8 mouse cellular contexts compared by ENCODE assay signal in genomic region chr4:97920287-97921079, GRCm38 (mm10).
DNase-seq lines count a peak whose midpoint lies in the region; ATAC-seq and TF ChIP-seq lines count a peak whose summit lies in the region.

No protein-coding gene starts in this region.

- no peak for ATAC-seq in forebrain, embryonic 14.5 days
- no peak for ATAC-seq in hindbrain, embryonic 11.5 days (ENCODE audit: low FRiP score)
- ATAC-seq in liver, postnatal 0 days = no peak
- no peak for ATAC-seq in CD4-positive, CD25-positive, alpha-beta regulatory T cell, adult 4 months

- H3K9me3 ChIP-seq in forebrain, embryonic 14.5 days (replicated peaks; ENCODE audit: control insufficient read depth, low read length) = no peaks in the 10 kb centered on the region
- H3K9me3 ChIP-seq in hindbrain, embryonic 11.5 days (ENCODE audit: control insufficient read depth, low read length) = no peaks in the 10 kb centered on the region
- no peaks in the 10 kb centered on the region for H3K9me3 ChIP-seq in liver, postnatal 0 days (ENCODE audit: low read length)

- DNase-seq in layer of hippocampus, adult 2 months (ENCODE audit: low spot score in 2 of 2) = no peak
- DNase-seq in layer of hippocampus, adult 9-11 months = no peak
- no peak for DNase-seq in forebrain, embryonic 14.5 days (ENCODE audit: low spot score)
- no peak for DNase-seq in hindbrain, embryonic 11.5 days (ENCODE audit: low spot score)
- peak; percentile 28 for DNase-seq in liver, postnatal 0 days
- no peak for DNase-seq in right cerebral cortex, postnatal 14 days

- H3K36me3 ChIP-seq in forebrain, embryonic 14.5 days (ENCODE audit: control insufficient read depth, insufficient read depth, low read length) = no peaks in the 10 kb centered on the region
- no peaks in the 10 kb centered on the region for H3K36me3 ChIP-seq in hindbrain, embryonic 11.5 days (ENCODE audit: control insufficient read depth, insufficient read depth, low read length)
- no peaks in the 10 kb centered on the region for H3K36me3 ChIP-seq in liver, postnatal 0 days (replicated peaks; ENCODE audit: insufficient read depth, low read length)

- TF ChIP-seq POLR2A in bone marrow, adult 2 months (IDR thresholded peaks at IDR 0.05; ENCODE audit: borderline replicate concordance, control insufficient read depth, low read depth, low read length) = no peak

- no peak overlapping the region for H3K9ac ChIP-seq in forebrain, embryonic 14.5 days (ENCODE audit: low read length)
- no peak overlapping the region for H3K9ac ChIP-seq in hindbrain, embryonic 11.5 days (ENCODE audit: low read depth, low read length)
- peak overlapping the region; percentile 53 for H3K9ac ChIP-seq in liver, postnatal 0 days (replicated peaks)

- peak overlapping the region; percentile 88 for H3K27ac ChIP-seq in layer of hippocampus, adult 2 months
- H3K27ac ChIP-seq in bone marrow, adult 2 months (ENCODE audit: control insufficient read depth, insufficient read depth, low read depth, low read length, poor library complexity) = no peak overlapping the region; the same call in 1 of the 2 replicates
- H3K27ac ChIP-seq in forebrain, embryonic 14.5 days (ENCODE audit: low read depth, low read length) = peak overlapping the region; percentile 35; the same call in 1 of the 2 replicates
- H3K27ac ChIP-seq in hindbrain, embryonic 11.5 days (ENCODE audit: low read depth, low read length) = peak overlapping the region; percentile 56
- H3K27ac ChIP-seq in liver, postnatal 0 days (ENCODE audit: low read depth) = peak overlapping the region; percentile 76

- peak overlapping the region; percentile 39 for H3K4me3 ChIP-seq in layer of hippocampus, adult 2 months
- H3K4me3 ChIP-seq in bone marrow, adult 2 months (replicated peaks; ENCODE audit: control insufficient read depth, low read depth, low read length) = peak overlapping the region; percentile 66
- no peak overlapping the region for H3K4me3 ChIP-seq in forebrain, embryonic 14.5 days (ENCODE audit: low read depth, low read length)
- no peak overlapping the region for H3K4me3 ChIP-seq in hindbrain, embryonic 11.5 days (ENCODE audit: low read depth, low read length)
- peak overlapping the region; percentile 24; the same call in 1 of the 2 replicates for H3K4me3 ChIP-seq in liver, postnatal 0 days (ENCODE audit: low read depth, low read length)

- no peaks in the 10 kb centered on the region; the same call in 1 of the 2 replicates for H3K4me1 ChIP-seq in bone marrow, adult 2 months (ENCODE audit: control insufficient read depth, insufficient read depth, low read length)
- peaks cover 52% of the 10 kb centered on the region for H3K4me1 ChIP-seq in forebrain, embryonic 14.5 days (ENCODE audit: control insufficient read depth, insufficient read depth, low read length)
- no peaks in the 10 kb centered on the region for H3K4me1 ChIP-seq in hindbrain, embryonic 11.5 days (replicated peaks; ENCODE audit: control insufficient read depth, insufficient read depth, low read length)
- peaks cover 24% of the 10 kb centered on the region for H3K4me1 ChIP-seq in liver, postnatal 0 days (ENCODE audit: insufficient read depth)

- H3K4me2 ChIP-seq in forebrain, embryonic 14.5 days (ENCODE audit: low read length) = no peak overlapping the region
- no peak overlapping the region for H3K4me2 ChIP-seq in hindbrain, embryonic 11.5 days (replicated peaks; ENCODE audit: low read depth, low read length)
- H3K4me2 ChIP-seq in liver, postnatal 0 days (ENCODE audit: low read depth, low read length) = peak overlapping the region; percentile 68

- no peaks in the 10 kb centered on the region for H3K27me3 ChIP-seq in forebrain, embryonic 14.5 days (replicated peaks; ENCODE audit: control insufficient read depth, insufficient read depth, low read length)
- H3K27me3 ChIP-seq in hindbrain, embryonic 11.5 days (ENCODE audit: control insufficient read depth, insufficient read depth, low read length) = no peaks in the 10 kb centered on the region
- H3K27me3 ChIP-seq in liver, postnatal 0 days (ENCODE audit: insufficient read depth, low read length) = no peaks in the 10 kb centered on the region

- no peak for TF ChIP-seq EP300 in liver, postnatal 0 days (IDR thresholded peaks at IDR 0.05; ENCODE audit: low read depth)

- no peak for TF ChIP-seq CTCF in layer of hippocampus, adult 2 months (conservative IDR thresholded peaks at IDR 0.05)
- TF ChIP-seq CTCF in bone marrow, adult 2 months (IDR thresholded peaks at IDR 0.05; ENCODE audit: control insufficient read depth, insufficient read depth, low read length) = no peak
- TF ChIP-seq CTCF in liver, postnatal 0 days (IDR thresholded peaks at IDR 0.05; ENCODE audit: low read depth) = no peak

- WGBS in bone marrow, adult 2 months = 24% methylated on average over 10 of the region's 10 CpGs
- 55% methylated on average over 10 of the region's 10 CpGs for WGBS in forebrain, embryonic 14.5 days
- 67% methylated on average over 10 of the region's 10 CpGs for WGBS in hindbrain, embryonic 11.5 days
- 51% methylated on average over 10 of the region's 10 CpGs for WGBS in liver, postnatal 0 days (ENCODE audit: insufficient replicate concordance)

Comparison
In these comparisons a context has a peak if more than half of its experiments do, and no peak if none do; other contexts are left out.
1. H3K4me3 ChIP-seq: peak in layer of hippocampus, adult 2 months (single experiment), bone marrow, adult 2 months (single experiment) and liver, postnatal 0 days (single experiment); none in forebrain, embryonic 14.5 days (single experiment) and hindbrain, embryonic 11.5 days (single experiment).